Mouse (Mus musculus): ENCODE measurements around the gene Acox3.

Acox3 gene

DNA sequence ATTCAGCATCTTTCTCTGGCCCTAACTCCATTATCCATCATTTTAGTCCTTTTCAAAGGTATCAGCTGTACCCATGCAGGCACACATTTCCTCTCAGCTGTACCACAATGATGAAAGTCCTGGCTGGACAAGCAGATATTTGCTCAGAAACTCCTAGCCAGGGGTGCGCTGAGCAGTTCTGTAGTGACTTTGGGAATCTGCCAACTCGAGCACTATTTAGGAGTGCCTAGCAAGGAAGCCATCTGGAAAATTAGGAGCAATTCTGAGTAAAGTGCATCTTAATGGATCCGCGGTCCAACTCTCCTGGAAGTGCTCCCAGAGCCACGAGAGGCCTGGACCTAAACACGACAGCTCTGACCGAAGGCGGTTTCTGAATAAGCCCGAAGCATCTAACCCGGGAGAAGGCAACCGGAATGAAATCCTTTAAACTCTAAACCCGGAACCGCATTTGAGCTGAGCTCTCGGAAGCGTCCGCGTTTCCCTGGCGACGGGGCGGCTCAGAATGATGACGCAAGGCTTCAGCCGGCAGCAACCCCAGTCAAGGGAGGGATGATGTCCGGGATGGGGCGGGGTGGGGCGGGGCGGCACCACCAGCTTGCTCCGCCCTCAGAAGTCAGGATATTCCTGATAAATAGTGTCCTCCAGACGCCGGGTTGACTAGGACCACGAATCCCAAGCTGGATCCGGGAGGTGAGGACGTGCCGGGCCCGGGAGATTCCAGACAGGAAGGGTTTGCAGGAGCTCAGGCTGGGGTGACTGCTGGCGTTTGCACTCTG lies at the start of gene Acox3:
Gene Acox3 (plus strand): TSS at position 596 of the 776 bp plus-strand sequence.
- peak; percentile 97 for DNase-seq (ENCODE audit: low spot score)

DNA sequence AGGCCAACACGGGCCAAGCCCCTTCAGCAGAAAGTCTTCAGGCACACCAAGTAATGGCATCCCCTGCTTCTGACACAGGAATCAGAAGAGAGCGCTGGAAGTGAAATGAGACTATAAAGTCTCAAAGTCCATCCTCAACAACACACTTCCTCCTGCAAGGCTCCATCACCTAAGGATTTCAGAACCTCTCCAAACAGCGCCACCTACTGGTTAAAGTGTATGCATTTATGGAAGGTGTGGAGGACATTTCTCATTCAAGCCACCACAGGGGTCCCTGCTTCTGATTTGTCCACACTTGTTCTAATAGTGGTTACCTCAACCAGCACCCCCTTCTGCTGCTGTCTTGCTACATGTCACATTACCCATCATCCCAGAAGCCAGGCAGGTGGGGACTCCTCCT lies 46.6 kb upstream of the Acox3 start:
- DNase-seq (ENCODE audit: low spot score), result no peak

DNA sequence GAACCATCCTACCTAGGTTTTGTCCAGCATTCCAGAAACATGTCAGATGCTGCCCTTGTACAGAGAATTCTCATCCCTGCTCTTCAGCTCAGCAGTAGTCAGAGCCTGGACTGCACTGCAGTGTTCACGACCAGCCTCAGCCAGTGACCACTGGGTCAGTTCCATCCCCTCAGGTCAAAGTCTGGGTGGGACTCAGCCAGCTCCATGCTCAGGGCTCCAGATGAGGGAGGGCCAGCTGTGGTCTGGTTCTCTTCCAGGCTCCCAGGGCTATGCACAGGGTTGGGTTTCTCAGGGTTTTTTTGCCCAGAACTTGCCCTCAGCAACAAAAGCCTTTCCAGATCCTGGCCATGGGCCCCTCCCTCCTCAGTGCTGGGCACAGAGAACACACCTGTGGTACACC lies 45.4 kb upstream of the Acox3 start:
- no peak for DNase-seq (ENCODE audit: low spot score)

DNA sequence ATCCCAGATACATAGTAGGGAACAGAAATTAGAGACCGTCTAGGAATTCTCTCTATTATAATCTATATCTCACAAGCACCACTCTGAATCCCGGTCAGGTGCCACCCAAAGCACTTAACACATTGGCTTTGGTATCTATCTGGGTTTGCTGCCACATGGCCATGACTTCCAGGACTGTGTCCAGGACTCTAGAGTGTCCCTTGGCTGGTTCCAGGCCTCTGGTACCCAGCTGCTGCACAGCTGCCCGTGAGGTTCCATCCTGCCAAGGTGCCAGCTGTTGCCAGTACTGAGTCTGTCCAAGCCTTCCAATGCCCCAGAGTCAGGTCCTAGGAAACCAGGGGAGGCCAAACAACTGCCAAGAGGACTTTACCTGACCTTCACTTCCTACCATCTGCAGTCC lies 44.8 kb upstream of the Acox3 start:
- no peak for DNase-seq (ENCODE audit: low spot score)

- no peak for DNase-seq (ENCODE audit: low spot score)
Observed at GRCm38 (mm10) chr5:35539576-35539975, 43.3 kb upstream of the Acox3 start.

GRCm38 (mm10) chr5:35540555-35540954 lies 42.3 kb upstream of the Acox3 start:
- DNase-seq (ENCODE audit: low spot score), result no peak

- no peak for DNase-seq (ENCODE audit: low spot score)
Observed at GRCm38 (mm10) chr5:35541059-35541790, 41.6 kb upstream of the Acox3 start.

DNA sequence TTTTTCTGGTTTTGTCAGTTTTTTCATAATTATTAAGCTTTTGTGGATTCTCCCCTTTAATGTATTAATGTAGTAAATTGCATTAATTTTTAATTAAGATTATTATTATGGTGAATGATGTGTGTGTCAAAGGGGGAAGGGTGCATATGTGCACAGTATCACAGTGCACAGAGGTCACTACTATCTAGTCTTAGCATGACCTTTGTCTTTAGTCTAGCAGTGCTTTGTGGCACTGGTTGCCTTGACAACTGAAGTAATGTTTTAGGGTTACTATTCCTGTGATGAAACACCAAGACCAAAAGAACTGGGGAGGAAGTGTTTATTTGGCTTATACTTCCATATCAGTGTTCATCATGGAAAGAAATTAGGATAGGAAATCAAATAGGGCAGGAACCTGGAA lies 36.7 kb upstream of the Acox3 start:
- no peak for DNase-seq (ENCODE audit: low spot score)

GRCm38 (mm10) chr5:35551855-35552837 lies 30.7 kb upstream of the Acox3 start:
- peak; percentile 31 for DNase-seq (ENCODE audit: low spot score)

DNA sequence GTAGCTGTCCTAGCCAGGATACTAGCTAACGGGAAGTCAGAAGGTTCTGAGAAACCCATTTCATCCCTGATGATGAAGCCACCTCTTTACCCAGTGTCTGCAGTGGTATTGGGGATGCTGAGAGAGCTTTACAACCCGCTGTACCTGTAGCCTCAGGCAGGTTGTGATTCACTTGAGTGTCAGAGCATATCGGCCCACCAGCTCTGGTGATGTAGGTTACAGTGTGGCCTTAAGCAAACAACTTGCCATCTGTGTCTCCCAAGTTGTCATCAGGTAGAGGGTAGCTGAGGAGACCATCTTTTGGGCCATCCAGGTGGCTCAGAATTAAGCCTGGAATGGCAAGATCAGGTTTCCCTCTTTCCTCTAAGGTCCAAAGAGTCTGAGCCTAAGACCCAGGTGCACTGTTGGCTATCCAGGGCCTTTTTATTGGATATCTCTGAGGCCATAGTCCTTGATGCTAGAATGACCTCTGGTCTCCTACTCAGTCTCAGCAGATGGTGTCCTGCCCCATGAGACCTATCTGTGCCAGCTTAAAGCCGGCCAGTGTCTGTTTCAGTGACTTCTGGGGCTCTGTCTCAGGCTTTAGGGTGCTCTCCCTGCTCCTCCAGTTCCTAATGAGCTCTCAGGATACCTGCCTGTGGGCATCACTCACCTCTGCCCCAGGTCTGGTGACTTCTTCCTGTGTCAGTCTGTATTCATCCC lies 29.9 kb upstream of the Acox3 start:
- DNase-seq (ENCODE audit: low spot score), result no peak

GRCm38 (mm10) chr5:35556393-35556792 lies 26.4 kb upstream of the Acox3 start:
- DNase-seq (ENCODE audit: low spot score), result no peak

GRCm38 (mm10) chr5:35557946-35558621 lies 24.8 kb upstream of the Acox3 start:
- DNase-seq (ENCODE audit: low spot score), result no peak

GRCm38 (mm10) chr5:35559447-35559846 lies 23.4 kb upstream of the Acox3 start:
- no peak for DNase-seq (ENCODE audit: low spot score)

DNA sequence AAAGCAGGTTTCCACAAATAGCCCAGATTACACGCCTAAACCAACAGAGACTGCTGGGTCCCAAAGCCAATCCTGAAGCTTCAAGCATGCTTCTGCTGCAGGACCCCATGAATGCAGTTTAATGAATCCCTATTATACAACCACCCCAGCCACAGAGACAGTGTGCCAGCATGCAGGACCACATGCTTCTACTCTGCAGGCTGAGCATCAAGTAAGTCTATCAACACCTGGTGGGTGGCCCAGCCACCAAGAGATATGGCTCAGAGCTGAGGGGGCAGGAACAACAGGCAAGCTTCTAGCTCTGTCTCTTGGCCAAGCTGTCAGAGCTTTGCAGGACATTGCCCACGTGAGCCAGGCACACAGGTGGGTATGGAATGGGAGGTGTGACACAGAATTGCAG lies 20.2 kb upstream of the Acox3 start:
- no peak for DNase-seq (ENCODE audit: low spot score)

DNA sequence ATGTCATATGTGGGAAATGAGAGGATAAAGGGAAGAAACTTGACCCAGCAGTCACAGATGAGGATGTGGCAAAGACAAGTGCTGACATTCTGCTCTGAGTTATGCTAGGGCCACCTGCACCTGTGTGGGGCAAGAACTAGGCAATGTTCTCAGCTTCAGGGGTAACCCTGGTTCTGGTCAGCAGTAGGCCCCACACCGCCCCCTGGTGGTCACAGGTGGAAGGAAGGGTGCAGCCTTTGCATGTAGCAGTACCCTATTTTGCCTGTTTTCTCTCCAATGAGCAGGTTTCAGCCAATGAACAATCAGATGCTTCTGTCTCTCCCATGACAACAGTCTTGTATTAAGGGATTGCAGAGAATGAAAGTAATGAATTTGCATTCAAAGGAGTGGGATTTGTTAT lies 19.4 kb upstream of the Acox3 start:
- peak; percentile 74 for DNase-seq (ENCODE audit: low spot score)

DNA sequence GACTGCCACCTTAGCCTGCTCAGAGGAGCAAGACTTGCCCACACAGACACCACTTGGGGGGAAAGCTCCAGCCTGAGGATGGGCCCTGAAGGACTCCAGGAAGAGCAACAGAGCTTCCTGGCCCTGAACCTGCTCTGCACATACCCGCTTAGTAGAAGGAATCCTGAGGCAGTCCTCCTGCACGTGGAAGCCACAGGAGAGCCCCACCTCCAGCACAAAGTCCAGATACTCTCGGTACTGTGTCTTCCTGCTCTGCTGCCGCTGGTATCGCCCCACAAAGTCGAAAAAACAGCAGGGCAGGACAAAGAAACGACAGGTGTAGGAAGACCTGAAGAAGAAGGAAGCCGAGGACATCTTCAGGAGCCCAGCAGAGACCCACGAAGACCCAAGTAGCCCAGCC lies 17.6 kb upstream of the Acox3 start:
- no peak for DNase-seq (ENCODE audit: low spot score)

- no peak for DNase-seq (ENCODE audit: low spot score)
Observed at GRCm38 (mm10) chr5:35566632-35567031, 16.2 kb upstream of the Acox3 start.

GRCm38 (mm10) chr5:35571546-35571945 lies 11.3 kb upstream of the Acox3 start:
- DNase-seq (ENCODE audit: low spot score), result no peak

DNA sequence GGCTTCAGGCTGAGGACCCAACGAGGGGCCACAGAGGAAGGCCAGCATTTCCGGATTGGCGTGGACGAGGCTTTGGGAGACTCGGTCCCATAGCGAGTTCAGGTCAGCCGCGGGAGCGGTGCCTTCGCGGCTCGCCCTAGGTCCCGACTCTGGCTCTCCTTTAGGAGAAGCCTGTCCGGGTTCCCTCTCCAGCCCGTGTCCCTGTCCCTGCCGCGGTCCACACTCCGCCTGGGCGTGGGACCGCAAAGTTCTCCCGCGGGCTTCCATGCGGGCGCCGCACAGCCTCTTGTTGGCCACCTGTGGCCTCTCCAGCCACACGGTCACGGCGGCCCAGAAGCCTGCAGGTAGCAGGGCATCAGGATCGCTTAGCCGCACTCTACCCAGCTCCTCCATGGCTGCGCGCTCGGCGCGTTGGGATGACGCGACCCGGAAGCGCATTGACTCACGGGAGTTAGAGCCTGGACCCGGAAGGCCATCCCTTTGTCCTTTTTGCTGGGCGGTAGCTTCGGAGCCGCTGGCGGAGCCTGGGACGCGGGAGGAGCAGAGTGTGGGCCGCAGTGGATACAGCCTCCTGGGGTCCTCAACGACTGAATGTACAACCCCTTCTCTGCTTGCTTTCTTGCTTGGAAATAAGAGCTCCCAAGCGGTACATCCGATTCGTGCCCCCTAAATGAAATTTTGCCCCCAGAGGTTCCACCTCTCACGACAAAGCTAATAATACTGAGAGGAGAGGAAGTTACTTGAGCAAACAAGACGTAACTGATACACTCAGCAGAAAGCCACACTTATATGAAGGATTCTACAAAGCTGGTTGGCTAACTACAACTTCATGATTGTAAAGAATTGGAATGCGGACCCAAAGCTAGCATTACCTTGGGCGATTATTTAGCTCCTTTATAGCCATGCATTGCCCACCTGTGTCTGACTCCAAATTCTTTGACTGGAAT lies 7.9 kb upstream of the Acox3 start, which contains the start of gene Trmt44:
Gene Trmt44 (minus strand): TSS at position 418 of the 947 bp plus-strand sequence.
- peak; percentile 93 for DNase-seq (ENCODE audit: low spot score)

Data from urinary bladder, postnatal 14 days (tissue).